Mouse (Mus musculus) yolk sac, embryonic 10.5 days (tissue): ENCODE results near the gene Prkcq.

Experiments used
- DNase-seq: peaks from one replicate; pipeline ENCODE4 v3.0.0-alpha.2; 2017; ENCODE audit warnings: low spot score

Gene Prkcq

DNA sequence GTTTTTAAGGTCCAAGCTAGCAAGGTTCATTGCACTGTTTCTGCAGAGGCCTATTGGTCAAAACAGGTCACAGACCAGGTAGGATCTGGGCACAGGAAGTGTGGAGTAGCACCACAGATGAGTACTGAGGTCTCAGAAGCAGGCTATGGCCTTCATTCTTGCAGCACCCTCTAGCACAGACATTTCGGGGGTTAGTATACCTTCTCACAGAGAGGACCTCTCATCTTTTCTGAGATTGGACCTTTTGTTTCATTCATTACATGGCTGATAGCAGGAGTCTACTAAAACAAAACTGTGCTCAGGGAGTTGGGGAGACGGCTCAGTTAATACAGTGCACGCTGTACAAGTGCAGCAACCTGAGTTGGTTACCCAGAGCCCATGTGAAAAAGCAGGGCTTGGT, 14.7 kb downstream of the Prkcq start:
- DNase-seq: no peak

DNA sequence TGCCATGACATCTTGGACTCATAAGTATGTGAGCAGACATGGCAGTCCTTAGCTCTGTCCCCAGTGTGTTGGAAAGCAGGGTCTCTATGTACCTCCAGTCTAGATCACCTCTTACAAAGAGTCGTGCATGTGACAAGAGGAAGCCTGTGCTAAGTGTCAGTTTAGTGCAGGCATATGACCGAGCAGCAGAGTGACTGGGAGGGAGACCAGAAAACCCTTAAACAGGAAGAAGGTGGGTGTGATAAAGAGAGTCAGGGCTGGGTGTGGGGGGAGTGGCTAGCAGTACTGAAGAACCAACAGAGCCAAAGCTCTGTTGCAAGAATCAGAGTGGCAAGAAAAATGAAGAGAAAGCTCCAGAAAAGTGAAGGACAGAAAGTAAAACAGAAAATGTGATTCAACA, 15.3 kb downstream of the Prkcq start:
- no peak for DNase-seq

DNA sequence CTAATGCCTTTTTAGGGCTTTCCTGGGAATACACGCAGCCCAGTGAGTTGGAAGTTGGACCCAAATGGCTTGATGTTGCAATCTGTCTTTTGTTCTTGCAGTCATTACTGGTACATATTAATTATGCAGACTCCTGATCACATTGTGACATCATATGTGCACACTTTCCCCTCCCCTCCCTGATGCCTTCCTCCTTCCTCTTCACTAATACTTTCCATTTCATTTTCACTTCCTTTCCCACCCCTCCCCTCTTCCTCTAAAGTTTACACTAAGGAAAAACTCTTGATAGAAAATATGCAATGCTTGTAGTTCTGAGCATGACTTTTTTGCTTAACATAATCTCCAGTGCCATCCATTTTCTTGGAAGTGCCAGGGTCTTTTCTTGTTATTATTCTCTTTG, 16.4 kb downstream of the Prkcq start:
- no peak for DNase-seq

DNA sequence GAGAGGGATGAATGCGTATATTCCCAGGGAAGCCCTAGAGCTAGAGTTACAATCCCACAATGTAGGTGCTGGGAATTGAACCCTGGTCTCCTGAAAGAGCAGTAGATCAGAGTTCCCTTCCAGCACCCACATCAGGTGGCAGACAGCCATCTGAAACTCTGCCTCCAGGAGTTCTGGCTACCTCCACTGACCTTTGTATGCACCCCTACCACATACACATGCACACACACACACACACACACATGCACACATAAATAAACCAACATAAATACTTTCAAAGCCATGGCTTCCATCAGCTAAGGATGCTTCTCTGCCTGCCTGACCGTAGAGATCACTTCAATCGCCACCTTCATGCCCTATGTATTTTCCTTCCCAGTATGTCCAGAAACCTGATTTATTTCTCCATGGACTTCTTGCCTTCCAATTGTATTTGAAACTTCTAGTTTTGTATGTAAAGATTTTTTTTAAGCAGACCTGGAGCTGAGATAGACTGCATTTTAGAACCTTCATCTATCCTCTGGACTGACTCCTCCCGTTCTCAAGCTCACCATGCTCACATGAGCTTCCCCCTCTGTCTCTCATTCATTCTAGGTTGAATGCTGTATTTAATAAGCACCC, 17.4 kb downstream of the Prkcq start:
- DNase-seq: no peak

DNA sequence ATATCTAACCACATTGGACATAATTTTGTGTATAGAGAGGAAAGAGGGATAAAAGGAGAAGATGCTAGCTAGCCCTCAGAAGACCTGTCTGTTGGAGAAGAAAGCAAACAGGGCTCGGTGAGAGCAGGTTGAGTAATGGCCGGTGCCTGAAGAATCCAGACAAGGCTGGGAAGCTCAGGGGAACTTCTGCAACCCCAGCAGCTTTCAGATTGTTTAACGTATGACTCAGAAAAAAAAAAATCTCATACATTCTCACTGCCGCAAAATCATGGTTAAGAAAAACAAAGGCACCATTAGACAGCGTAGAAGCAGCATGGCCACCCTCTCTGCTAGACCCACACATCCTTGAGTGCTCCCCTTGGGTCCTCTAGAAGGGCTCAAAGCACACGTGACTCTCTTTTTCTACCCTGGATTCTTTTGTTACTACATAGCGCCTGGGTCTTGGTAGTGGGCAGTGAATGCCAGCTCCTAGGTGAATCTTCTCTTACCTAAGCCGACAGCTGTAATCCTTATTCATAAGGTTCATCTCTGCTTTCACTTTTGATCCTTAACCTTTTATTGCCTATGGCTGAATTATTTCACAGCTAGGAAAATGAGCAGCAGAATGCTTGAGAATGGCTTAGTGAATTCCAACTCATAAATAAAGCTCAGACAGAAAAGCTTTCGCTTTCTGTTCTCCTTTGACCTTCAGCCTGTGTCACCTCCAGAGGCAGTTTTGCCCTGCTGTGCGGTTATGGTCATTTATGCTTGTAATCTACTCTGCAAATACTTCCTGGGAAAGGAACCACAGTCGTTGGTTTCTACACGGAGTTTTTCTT, 20.6 kb downstream of the Prkcq start:
- DNase-seq: no peak

DNA sequence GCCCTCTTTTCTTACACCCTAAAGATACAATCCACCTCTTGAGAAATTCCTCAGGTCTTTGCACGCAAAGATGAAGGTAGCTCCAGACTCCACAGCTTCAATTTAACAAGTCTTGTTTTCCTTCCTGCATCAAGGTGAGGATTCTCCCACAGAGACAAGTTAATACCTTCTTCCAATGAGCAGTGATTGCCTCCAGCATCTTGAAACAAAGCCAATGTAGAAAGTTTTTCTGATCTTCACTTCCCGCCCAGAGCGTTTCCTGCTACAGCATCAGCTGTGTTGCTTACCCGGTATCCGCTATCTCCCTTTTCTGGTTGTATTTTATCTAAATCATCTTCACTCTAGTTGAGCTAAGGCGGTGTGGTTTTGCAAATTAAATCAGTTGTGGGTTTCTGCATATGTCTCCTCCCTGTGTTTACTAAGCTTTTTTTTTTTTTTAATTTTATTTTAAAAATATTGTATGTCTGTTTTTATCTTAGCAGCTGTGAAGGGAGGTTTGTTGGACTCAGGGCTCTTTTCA, 21.3 kb downstream of the Prkcq start:
- no peak for DNase-seq

DNA sequence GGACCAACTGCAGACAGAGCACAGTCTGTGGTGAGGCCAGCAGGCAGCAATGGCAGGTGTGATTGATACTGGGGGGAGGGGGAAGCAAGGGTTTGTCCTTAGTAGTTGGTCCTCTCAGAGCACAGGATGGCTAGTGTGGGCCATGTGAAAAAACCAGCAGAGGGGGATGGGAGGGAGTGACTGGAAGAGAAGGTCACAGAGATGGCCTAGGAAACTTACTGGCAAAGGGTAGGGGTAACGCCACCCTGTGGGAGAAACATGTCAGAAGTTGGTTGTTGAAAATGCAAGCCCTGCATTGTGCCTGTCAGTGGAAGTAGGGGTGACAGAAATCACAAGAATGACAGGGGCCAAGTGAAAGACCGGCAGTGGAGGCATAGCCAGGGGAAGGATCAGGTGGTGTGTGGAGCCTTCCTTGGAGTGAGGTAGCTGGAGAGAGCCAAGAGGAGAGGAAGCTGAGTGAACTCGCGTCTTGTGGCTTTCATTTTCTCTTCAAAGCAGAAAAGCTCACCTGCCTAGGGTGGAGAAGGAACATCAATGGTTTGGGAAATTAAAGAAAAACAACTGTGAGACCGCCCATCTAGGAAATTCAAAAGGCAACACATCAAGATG, 22.9 kb downstream of the Prkcq start:
- no peak for DNase-seq

DNA sequence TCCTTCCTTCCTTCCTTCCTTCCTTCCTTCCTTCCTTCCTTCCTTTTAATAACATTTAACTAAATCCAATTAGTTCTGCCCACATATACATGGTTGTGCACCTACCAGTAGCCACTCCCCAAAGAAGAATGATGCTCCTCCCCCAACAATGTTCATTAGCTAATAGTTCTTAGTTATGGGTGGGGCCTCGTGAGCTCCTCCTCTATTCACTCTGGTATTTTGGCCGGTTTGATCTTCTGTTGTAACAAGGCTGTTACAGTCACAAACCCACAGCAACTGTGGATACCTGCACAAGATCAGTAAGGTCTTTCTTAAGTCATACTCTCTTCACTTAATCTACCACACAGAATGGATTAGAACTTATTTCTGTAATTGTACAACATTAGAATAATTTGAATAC, 24.2 kb downstream of the Prkcq start:
- DNase-seq: no peak

DNA sequence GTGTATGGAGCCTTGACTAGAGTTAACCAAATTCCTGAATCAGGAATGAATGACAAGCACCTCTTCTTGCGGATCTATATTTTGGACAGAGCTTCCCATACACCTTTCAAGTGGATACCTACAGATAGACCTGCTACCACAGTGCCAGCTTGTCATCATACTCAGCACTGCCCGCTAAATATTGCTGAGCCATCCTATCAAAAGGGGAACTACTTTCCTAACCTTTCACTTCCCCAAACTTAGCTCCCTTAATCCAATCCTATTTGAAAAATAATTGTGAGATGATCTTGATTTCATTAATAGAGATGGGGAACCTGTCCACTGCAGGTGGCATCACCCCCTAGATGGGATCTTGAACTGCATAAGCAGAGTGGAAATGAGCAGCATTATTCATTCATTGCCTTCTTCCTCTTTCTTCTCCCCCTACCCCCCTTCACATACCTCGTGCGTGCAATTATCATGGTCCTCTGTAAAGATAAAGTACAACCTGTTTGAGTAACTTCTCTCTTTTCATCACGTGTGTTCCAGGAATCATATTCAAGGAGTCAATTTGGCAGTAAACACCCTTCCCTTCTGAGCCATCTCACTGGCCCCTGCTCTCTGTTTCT, 25.1 kb downstream of the Prkcq start:
- DNase-seq: no peak

DNA sequence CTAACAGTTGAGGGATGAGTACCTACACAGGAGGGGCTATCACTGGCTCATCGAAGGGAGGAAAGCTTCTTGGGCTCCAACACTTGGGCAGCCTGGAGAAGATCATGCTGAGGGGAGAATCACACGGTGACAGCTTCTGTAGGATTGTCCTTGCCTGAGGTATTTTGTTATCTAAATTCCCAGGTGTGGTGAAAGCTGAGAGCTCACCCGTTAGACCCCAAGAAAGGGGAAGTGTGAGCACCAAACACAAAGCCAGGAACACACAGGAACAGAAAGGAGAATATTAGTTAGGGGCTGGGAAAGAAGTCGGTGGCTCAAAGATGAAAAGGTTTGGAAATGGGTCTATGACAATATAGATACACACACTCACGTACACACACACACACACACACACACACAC, 27.7 kb downstream of the Prkcq start:
- no peak for DNase-seq

DNA sequence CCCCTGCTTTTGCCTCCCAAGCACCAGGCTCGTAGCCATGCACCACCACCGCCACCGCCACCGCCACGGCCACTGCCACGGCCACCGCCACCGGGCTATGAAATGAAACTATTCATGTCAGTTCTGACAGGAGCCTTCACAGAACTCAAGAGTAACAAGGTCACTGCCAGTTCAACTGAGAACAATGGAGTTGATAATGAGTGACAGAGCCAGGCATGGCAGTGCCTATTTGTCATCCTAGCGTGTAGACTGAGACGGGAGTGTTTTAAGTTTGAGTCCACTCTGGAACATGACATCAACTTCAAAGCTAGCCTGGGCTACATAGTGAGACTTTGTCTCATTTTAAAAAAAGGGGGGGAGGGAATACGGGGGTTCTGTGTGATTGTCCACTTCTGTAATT, 30.9 kb downstream of the Prkcq start:
- no peak for DNase-seq

DNA sequence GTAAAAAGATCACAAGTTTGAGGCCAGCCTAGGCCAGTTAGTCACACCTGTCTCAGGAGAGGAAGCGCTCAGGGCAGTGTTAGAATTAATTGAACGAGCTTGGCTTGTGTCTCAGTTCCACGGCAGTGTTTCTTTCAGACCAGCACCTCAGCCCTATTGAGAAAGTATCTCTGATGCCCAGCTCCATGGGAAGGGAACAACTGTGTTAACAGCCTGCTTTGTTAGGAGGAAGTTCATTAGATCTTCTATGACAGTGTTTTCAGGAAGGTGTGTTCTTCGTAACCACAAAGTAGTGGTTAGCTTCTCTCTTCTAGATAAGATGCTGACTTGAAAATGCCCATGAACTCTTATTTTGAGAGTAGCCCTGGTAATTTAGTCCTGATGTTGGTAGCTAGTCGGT, 31.4 kb downstream of the Prkcq start:
- no peak for DNase-seq

DNA sequence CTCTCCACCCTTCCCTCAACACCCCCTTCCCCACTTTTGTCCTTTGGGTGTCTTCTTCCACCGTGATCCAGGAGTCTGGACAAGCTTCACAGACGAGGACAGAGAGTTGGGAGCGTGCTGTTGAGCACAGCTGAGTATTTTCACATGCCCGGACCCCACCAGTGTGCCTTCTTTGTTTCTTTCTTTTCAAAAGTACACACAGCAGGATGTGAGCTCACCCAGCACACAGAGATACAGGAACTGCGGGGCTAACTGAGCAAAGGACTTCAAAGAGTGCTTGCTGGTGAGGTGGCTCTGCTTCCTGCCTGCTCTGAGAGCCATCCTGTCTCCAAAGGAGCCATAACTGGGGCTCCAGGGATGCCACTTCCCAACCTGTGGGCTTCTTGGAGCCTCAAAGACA, 32.3 kb downstream of the Prkcq start:
- no peak for DNase-seq

DNA sequence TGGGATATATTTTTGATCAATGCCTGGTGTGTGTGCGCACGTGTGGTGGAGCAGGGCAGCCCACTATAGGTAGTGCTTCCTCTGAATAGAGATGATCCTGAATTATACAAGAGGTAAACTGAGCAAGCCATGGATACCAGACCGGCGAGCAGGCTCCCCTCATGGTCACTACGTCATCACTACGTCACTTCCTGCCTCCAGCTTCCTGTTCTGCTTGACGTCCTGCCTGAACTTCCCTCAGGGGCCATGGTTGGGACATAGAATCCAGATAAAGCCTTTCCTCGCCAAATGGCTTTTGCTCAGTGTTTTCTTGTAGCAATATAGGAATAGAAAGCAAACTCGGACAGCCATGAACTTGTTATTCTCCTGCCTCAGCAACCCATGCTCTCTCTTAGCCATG, 33.1 kb downstream of the Prkcq start:
- DNase-seq: no peak

DNA sequence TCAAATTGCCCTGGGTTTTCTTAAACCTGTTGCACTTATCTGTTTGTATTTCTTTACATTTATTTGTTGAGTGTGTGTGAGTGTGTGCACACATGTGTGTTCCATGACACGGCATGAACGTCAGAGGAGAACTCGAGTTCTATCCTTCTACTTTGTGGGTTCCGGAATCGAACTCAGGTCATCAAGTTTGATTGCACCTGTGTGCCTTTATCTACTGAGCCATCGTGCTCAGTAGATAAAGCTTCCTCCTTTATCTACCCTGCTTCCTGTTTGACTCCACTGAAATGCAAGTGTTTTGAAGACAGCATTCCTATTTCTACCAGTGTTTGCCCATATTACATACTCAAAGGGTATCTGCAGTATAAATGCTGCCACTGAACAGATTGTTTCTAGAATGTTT, 33.8 kb downstream of the Prkcq start:
- no peak for DNase-seq

DNA sequence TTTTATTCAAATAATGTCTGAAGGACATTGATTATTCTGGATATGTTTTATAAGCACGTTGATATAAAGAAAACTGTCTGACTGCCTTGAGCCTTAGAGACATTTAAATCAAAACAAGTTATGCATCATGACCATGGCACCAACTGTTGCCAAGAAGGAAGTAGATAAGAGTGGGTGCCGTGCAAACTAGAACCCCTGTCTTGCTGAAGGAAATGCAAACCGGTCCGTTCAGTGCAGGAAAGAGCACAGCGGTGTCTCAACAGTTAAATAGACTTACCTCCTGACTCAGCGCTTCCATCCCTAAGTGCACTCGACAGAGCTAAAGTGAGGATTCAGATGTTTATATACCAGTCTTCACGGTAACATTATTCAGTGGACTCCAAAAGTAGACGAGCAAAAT, 36.4 kb downstream of the Prkcq start:
- no peak for DNase-seq

DNA sequence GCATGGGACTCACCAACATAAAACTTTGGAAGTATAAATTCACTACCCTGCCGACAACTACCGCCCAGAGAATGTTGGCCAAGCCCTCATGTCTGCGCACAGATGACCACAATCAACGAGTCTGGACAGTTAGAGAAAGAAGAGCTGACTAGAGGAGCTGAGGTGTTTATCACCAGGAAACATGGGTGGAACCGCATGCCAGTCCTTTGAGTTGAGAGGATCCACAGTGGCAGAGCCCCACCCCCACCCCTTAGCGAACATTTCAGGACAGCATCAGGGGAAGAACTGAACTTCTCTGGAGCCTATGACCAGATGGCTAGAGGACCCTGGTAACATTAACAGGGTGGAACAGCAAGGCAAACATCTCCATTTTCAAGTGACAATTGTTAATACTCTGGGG, 37.4 kb downstream of the Prkcq start:
- no peak for DNase-seq

DNA sequence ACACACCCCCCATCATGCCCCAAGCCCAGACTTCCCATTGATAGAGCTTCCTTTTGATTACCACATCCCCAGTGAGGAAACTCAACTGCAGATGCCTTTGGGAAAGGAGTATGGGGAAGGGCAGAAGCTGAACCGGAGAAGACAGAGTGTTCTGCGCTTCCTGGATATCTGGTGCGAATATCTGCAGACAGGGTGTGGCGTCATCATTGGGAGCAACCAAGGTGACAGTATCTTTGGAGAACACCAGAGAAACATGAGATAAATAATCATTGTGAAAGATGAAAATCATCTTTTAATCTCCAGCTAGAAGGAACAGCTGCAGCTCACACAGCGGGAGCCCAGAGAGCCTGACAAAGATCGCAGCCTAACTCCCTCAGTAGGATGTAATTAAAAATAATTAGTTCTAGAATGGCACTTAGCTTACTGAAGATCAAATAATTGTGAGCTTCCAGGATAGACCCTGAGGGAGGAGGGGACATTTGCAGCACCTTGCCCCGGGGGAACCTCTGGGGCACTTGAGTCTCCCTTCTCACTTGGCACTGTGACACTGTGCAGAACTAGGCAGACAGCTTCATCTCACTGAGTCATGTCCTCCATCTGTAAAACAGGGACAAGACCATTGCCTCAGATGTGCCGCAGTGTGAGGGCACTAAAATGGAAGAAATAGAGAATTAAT, 38.5 kb downstream of the Prkcq start:
- DNase-seq: no peak

DNA sequence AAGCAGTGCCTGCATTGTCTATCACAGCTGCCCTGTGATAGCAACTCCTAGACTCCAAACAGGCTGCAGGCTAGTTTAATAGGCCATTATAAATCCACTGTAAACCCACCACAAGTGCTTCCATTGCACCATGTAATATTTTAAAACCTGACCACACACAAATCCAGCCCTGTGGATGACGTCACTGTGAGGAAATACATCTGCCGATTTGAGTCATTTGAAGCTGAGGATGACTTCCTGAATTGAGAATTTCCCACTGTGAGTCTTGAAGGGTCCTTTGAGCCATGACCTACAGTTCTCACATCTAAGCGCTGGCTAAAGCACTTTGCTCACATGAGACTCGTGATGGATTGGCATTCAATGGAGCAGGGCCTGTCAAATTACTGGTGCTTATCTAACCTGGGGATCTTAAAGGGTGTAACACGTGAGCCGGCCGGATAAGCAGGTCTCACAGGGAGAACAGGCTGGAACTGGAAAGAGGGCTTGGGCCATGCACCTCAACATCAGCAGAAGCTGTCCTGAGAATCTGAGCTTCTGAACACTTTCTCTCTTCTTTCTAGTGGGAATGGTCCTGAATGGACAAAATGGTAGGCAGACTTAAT, 40.2 kb downstream of the Prkcq start:
- no peak for DNase-seq

DNA sequence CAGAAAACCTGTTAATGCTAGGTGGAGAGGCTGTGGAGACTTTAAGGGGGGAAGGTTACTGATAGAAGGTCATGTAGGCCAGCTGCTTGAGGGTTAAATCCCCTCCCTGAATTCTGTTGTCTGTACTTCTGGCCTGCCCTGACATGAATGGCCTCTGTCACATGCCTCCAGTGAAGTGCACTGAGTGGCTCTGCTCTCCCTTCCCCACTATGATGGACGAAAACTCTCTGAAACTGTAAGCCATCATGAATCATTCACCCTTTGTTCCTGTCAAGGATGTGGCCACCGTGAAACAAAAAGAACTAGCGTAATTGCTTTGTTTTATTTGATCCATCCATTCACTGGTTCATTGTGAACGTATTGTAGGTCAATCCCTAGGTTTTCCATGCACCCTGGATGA, 44.5 kb downstream of the Prkcq start:
- DNase-seq: no peak

DNA sequence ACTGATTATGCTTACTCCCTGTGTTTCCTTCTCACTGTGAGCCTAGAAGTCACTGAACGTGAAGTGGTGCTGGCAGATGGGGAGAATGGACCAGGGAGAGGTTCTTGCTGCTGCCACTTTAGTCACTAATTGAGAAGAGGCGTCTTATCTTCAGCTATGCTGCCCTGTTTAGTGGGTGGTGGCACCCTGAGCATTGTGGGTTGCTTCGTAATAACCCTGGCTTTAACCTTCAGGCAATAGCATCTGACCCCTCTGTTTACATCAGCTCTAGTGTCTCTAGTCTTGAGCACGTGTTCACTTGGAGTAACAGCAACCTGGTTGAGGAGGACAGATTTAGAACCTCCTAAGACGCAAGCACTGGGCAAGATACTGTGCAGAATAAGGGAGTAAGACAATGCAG, 44.9 kb downstream of the Prkcq start:
- no peak for DNase-seq

DNA sequence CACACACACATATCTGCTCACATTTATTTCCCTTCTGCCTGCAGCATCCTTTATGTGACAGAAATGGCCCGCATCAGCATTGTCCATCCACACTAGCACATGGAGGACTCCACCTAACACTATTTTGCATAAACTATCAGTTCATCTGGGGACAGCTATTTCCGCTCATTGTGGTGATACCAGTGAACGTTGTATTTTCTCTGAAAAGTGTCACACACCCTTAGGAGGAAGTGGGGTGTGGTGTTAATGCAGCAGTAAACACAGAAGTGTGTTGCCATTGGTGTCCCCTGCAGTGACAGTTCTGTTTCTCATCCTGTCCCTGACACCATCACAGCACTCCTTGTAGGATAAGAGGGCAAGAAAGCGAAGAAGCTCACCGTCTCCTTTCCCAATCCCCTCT, 46.2 kb downstream of the Prkcq start:
- no peak for DNase-seq
